Mouse (Mus musculus) testis, adult 2 months (tissue): Measurements from ENCODE around the gene Atp6v0d1.

Experiments
- CTCF ChIP-seq: fragments of 200-500 bp; IDR thresholded peaks from 2 replicates; pipeline ENCODE4 v1.5.1; 2012; ENCODE audit warnings: low read depth, mild to moderate bottlenecking, inconsistent platforms, low read length, moderate library complexity; ENCODE audit not compliant: control insufficient read depth, insufficient read depth, insufficient replicate concordance
- POLR2A ChIP-seq: fragments of 200-500 bp; IDR thresholded peaks from 2 replicates; pipeline ENCODE4 v1.6.1; 2012; ENCODE audit warnings: low read depth, mild to moderate bottlenecking, inconsistent platforms, low read length, moderate library complexity; ENCODE audit not compliant: control insufficient read depth

DNA sequence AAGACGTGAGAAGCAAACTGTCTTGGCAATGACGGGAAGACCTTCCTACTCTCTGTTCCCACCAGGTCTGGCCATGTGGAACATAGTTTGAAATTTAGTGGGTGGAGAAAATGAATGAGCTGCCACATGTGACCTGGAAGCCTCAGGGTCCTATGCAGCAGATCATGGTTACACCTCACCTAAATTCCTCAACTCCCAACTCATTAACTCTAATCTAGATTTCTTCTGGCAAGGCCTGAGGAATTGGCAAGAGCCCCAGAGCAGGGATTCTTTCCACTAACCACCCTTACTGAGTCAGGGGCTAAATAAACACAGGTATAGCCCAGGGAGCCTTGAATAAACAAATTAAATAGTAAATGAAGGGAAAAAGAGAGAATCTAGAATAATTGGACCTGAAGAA is 13.8 kb downstream of the Atp6v0d1 start:
- TF ChIP-seq POLR2A = no peak
- no peak for TF ChIP-seq CTCF
